Mouse (Mus musculus) cerebellum, adult 9-11 months (tissue): ENCODE measurements around the gene Ifitm1.
"Not testable (repeated sequence)": the region's sequence is repeated elsewhere in the genome, so short reads cannot be mapped to it uniquely, and the experiment has no call there.

Experiments
- DNase-seq: peaks from one replicate; pipeline ENCODE4 v3.0.0; 2022

The Ifitm1 gene

DNA sequence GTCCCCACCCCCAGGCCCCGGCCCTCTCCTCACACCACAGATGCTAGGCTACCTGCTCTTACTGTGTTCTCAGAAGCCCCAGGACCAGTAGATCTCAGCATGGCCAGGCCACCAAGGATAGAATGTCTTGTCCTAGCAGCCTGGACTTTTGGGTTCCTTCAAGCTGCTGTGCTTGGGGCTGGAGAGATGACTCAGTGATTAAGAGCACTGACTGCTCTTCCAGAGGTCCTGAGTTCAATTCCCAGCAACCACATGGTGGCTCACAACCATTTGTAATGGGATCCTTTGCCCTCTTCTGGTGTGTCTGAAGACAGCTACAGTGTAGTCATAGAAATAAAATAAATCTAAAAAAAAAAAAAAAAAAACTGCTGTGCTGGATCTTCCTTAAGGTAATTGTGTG is 50.8 kb downstream of the Ifitm1 start, which contains the start of gene Ifitm6:
TSS of gene Ifitm6 (minus strand) at position 101 of the 400 bp plus-strand sequence.
- not testable (repeated sequence) for DNase-seq

GRCm38 (mm10) chr7:141019028-141019427 is 52.0 kb downstream of the Ifitm1 start:
- no peak for DNase-seq
